Comparison of ENCODE assay signal across 7 mouse cellular contexts in genomic region chr1:178527547-178528361, GRCm38 (mm10). TPM values are rescaled to one million over a fixed set of nuclear protein-coding genes. Genes with fewer than 3 reads are reported as not detected.
A peak's percentile ranks its signal among the peaks of the same experiment; 100 is the strongest.
DNase-seq lines count a peak whose midpoint lies in the region; ATAC-seq and TF ChIP-seq lines count a peak whose summit lies in the region.

No protein-coding gene starts in this region.

- peak; percentile 58 for DNase-seq in adrenal gland, postnatal 14 days
- DNase-seq in embryo, embryonic 10 days (ENCODE audit: low spot score): peak; percentile 34
- peak; percentile 47 to 67 for DNase-seq in gastrocnemius, adult 8-10 months (ENCODE audit: low spot score in 2 of 2)
- DNase-seq in hindbrain, postnatal 0 days (ENCODE audit: low spot score): peak; percentile 61
- peak; percentile 24 to 48 for DNase-seq in left cerebral cortex, postnatal 14 days (ENCODE audit: low spot score in 2 of 2)
- DNase-seq in right cerebral cortex, postnatal 25 days: peak; percentile 61

- H3K4me3 ChIP-seq in hindbrain, postnatal 0 days (ENCODE audit: low read length): peak overlapping the region; percentile 70

- no peaks in the 10 kb centered on the region for H3K36me3 ChIP-seq in hindbrain, postnatal 0 days (ENCODE audit: insufficient read depth, low read length)

- intact Hi-C loops in left cerebral cortex, postnatal 14 days (cut with DNase I): loop anchor here (2.0 kb wide), 5 partner anchors 161 to 949 kb away; no protein-coding TSS in a partner anchor

- ATAC-seq in hindbrain, postnatal 0 days: peak; percentile 39
- peak; percentile 33 for ATAC-seq in megakaryocyte progenitor cell, adult 5-6 weeks (replicated peaks; ENCODE audit: poor library complexity)

- whole genome bisulfite sequencing in hindbrain, postnatal 0 days: under 1% methylated on average over 59 of the region's 59 CpGs

- H3K27ac ChIP-seq in hindbrain, postnatal 0 days: peak overlapping the region; percentile 90

- TF ChIP-seq CTCF in hindbrain, postnatal 0 days (IDR thresholded peaks at IDR 0.05; ENCODE audit: low read depth): peak; percentile 16; the same call in 1 of the 2 replicates

- H3K4me2 ChIP-seq in hindbrain, postnatal 0 days (ENCODE audit: low read depth, low read length): peak overlapping the region; percentile 100

- 0 out of 2 replicates have a peak, but pooled peaks cover 3% of the 10 kb centered on the region for H3K27me3 ChIP-seq in hindbrain, postnatal 0 days (ENCODE audit: insufficient read depth, low read length)

- H3K4me1 ChIP-seq in hindbrain, postnatal 0 days (ENCODE audit: insufficient read depth, low read length): peaks cover 4% of the 10 kb centered on the region; the same call in 1 of the 2 replicates

- no peaks in the 10 kb centered on the region for H3K9me3 ChIP-seq in hindbrain, postnatal 0 days (ENCODE audit: low read length)

- peak overlapping the region; percentile 71 for H3K9ac ChIP-seq in hindbrain, postnatal 0 days (replicated peaks; ENCODE audit: low read length)

RNA-seq across cellular contexts. Expression of gene Kif26b, which starts 1.2 kb away (rescaled TPM):
- 3.0 and 4.7 TPM in 2 replicates for total RNA-seq in adrenal gland, postnatal 14 days (2021)
- 1 to 10 TPM; 2.3 to 4.9 (median 2.6) TPM for total RNA-seq in gastrocnemius, adult 8-10 months (2022)
- 59.7 and 60.5 TPM in 2 replicates for total RNA-seq in hindbrain, postnatal 0 days (2014; rRNA removed)
- polyA plus RNA-seq in hindbrain, postnatal 0 days (2015; fragmentation: Nextera tagmentation; extraction: Ambion mirVana): 5.2 and 5.8 TPM in 2 replicates
- 10 to 100 TPM; 11.6 to 11.8 TPM for total RNA-seq in left cerebral cortex, postnatal 14 days (2021)
- total RNA-seq in megakaryocyte progenitor cell, adult 5-6 weeks (2015): 0.37 and 0.42 TPM in 2 replicates
- 0.33 and 0.98 TPM in 2 replicates for total RNA-seq in megakaryocyte progenitor cell, adult 5-6 weeks (2017)

Comparison
In these comparisons a context has a peak if more than half of its experiments do, and no peak if none do; other contexts are left out.
1. Peak in every context shown above with its lines: DNase-seq, ATAC-seq, H3K4me3 ChIP-seq and H3K27ac ChIP-seq.